Mouse (Mus musculus): ENCODE measurements at regions not wholly inside any gene's neighbourhood (a gene's known extent, or its start where the extent isn't known, plus 50 kb on each side); places are given as distances from the start of the nearest gene placed in this dataset.

DNA sequence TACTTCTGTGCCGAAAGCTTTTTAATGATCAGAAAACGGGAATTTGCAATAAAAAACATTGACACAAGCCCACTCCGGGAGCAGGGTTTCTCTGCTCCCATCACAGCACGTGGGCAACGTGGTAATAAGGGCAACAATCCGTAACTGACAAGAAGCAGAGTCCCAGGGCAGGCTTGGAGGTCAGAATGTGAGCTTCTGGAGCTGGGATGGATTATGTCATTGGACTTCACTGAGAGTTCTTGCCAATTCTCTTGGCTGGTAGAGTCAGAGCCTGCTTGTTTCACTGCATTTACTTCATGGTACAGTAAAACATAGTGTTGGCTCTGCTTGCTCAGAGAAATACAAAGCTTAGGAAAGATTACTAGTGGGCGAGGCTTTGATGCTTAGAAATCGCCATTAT, 252.7 kb downstream of the Lmo4 start:
- no peak overlapping the region for H3K4me2 ChIP-seq (replicated peaks)
- no peak overlapping the region for H3K9ac ChIP-seq (replicated peaks)
- no peaks in the 10 kb centered on the region for H3K9me3 ChIP-seq
- H3K4me3 ChIP-seq = no peak overlapping the region
- ATAC-seq (ENCODE audit: low FRiP score, low read depth) = no peak
- no peaks in the 10 kb centered on the region for H3K27me3 ChIP-seq
- 85% methylated on average over 8 of the region's 8 CpGs for WGBS
- H3K27ac ChIP-seq (replicated peaks) = no peak overlapping the region
- H3K4me1 ChIP-seq = peaks cover 12% of the 10 kb centered on the region; the same call in 1 of the 2 replicates
- H3K36me3 ChIP-seq = no peaks in the 10 kb centered on the region

DNA sequence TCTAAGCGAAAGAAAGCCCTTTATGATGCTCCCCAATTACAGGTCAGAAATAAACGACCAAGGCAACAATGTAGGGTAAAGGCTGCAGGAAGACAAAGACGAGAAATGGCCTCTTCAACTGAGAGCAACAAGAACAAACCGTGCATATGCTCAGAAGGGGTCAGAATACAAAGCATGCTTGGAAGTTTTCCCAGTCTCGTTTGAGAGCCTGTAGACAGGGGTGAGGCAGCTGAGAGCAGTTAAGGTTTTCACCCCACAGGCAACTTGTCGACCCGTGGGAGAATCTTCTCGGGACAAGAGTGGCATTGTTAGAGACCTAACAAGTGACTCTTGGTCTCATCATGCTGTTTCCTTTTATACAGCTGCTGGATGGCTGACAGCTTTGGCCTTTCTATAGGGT, 255.4 kb downstream of the Lmo4 start:
- Histone ChIP-seq H3K9ac (replicated peaks) (no peak overlapping the region), H3K27me3 (no peaks in the 10 kb centered on the region), H3K4me2 (replicated peaks) (no peak overlapping the region), H3K4me3 (no peak overlapping the region), H3K36me3 (no peaks in the 10 kb centered on the region), H3K4me1 (peaks cover 12% of the 10 kb centered on the region; the same call in 1 of the 2 replicates), H3K27ac (replicated peaks) (no peak overlapping the region), H3K9me3 (no peaks in the 10 kb centered on the region)
- WGBS = 46% methylated on average over 8 of the region's 8 CpGs
- 0 out of 2 replicates have a peak, but pooled peaks have one; percentile 38 for ATAC-seq (ENCODE audit: low FRiP score, low read depth)

DNA sequence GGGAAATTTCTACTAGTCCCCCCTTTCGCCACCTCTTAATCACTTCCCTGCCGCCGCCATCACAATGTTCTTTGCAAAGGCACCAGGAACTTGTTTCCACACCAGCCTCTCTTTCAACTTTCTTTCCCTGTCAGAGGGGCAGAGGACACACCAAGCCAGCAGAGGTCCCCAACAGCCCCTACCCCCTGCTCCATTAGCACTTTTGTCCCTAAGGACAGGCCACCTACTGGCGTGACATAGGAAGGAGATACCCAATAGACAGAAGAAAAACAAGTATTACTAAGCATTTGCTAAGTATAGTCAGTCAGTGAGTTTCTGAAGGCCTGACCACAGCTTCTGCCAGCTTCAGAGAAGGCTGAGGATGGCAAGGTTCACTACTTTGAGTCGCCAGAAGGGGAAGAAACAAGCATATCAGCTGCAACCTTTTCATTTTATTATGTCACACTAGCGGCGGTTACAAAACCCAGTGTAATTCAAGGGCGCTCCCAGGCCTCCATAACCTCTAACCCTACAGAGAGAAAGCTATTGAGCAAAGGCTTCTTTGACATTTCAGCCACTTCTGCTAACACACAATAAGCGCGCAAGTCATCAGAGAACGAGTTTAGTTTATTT, 255.9 kb downstream of the Lmo4 start:
- no peak for ATAC-seq (ENCODE audit: low FRiP score, low read depth)
- peaks cover 12% of the 10 kb centered on the region; the same call in 1 of the 2 replicates for H3K4me1 ChIP-seq
- WGBS = 74% methylated on average over 11 of the region's 11 CpGs
- H3K9ac ChIP-seq (replicated peaks) = no peak overlapping the region
- no peaks in the 10 kb centered on the region for H3K36me3 ChIP-seq
- no peak overlapping the region for H3K4me3 ChIP-seq
- H3K9me3 ChIP-seq = no peaks in the 10 kb centered on the region
- no peak overlapping the region for H3K4me2 ChIP-seq (replicated peaks)
- no peaks in the 10 kb centered on the region for H3K27me3 ChIP-seq
- no peak overlapping the region for H3K27ac ChIP-seq (replicated peaks)

- WGBS = 68% methylated on average over 3 of the region's 3 CpGs
- H3K4me3 ChIP-seq = no peak overlapping the region
These were observed 257.1 kb downstream of the Lmo4 start for GRCm38 (mm10) chr3:143947938-143948267.

GRCm38 (mm10) chr3:143947079-143947937, 257.7 kb downstream of the Lmo4 start:
- H3K9me3 ChIP-seq = no peaks in the 10 kb centered on the region
- no peak overlapping the region for H3K27ac ChIP-seq (replicated peaks)
- H3K9ac ChIP-seq (replicated peaks) = no peak overlapping the region
- peaks cover 12% of the 10 kb centered on the region; the same call in 1 of the 2 replicates for H3K4me1 ChIP-seq
- H3K27me3 ChIP-seq = no peaks in the 10 kb centered on the region
- H3K4me3 ChIP-seq = no peak overlapping the region
- no peaks in the 10 kb centered on the region for H3K36me3 ChIP-seq
- ATAC-seq (ENCODE audit: low FRiP score, low read depth) = peak; percentile 78
- 35% methylated on average over 11 of the region's 11 CpGs for WGBS
- peak overlapping the region; percentile 33 for H3K4me2 ChIP-seq (replicated peaks)

More at GRCm38 (mm10) chr3:143947938-143948267, 257.1 kb downstream of the Lmo4 start:
- Histone ChIP-seq H3K27ac (replicated peaks) (no peak overlapping the region), H3K4me2 (replicated peaks) (no peak overlapping the region), H3K9ac (replicated peaks) (no peak overlapping the region), H3K9me3 (no peaks in the 10 kb centered on the region), H3K36me3 (no peaks in the 10 kb centered on the region), H3K27me3 (no peaks in the 10 kb centered on the region), H3K4me1 (peaks cover 12% of the 10 kb centered on the region; the same call in 1 of the 2 replicates)
- ATAC-seq (ENCODE audit: low FRiP score, low read depth) = no peak

DNA sequence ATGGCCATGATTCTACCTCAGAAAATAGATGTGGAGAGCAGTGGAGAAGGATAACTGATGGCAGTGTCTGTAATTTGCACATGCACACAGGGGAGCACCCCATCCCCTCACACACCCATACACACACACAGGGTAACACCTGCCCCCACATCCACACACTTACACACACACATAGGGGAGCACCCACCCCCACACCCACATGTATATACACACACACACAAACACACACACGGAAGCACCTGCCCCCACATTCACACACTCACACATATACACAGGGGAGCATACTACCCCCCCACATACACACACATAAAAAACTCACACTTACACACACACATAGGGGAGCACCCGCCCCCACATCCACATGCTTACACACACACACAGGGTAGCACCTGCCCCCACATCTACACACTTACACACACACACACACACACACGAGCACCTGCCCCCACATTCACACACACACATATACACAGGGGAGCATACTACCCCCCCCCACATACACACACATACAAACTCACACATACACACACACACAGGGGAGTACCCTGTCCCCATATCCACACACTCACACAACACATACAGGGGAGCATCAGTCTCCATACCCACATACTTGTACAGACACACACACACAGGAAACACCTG, 265.8 kb downstream of the Lmo4 start:
- peak; percentile 56 for ATAC-seq (ENCODE audit: low FRiP score, low read depth)
- H3K9ac ChIP-seq (replicated peaks) = no peak overlapping the region
- H3K27me3 ChIP-seq = no peaks in the 10 kb centered on the region
- H3K4me2 ChIP-seq (replicated peaks) = no peak overlapping the region
- no peak overlapping the region for H3K27ac ChIP-seq (replicated peaks)
- no peaks in the 10 kb centered on the region for H3K36me3 ChIP-seq
- H3K4me1 ChIP-seq = no peaks in the 10 kb centered on the region
- H3K9me3 ChIP-seq = no peaks in the 10 kb centered on the region
- no peak overlapping the region for H3K4me3 ChIP-seq
- 83% methylated on average over 3 of the region's 3 CpGs for WGBS

DNA sequence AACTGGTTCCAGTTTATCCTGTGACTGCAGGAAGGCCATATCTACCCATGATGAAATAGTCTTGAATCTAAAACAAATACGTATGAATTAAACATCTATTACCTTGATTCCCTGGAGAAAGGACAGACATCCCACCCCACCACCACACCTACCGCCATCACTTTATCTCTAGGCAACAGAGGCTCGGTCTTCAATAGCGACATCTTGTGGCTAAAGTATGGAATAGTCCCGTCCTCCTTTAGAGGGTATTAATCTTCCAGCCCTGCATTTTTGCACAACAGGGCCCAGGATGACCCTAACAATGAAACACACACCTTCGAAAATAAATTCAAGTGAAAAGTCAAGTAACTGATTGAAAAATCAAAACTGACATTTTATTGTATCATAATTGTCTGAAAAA, 279.7 kb downstream of the Lmo4 start:
- H3K9me3 ChIP-seq = no peaks in the 10 kb centered on the region

DNA sequence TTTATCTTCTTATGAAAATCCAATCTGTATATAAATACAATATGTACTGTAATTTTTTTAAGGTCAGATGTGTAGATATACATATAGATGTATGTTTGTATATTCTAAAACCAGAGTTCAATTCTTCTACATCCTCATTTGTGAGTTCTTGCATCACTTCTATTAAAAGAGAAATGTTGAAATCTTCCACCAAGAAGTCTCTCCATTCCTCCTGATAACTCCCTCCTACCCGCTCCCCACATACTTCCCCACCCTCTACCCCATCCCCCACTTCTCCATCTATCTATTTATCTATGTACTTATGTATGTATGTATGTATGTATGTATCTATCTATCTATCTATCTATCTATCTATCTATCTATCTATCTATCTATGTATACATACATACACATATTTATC, 285.3 kb downstream of the Lmo4 start:
- no peak overlapping the region for H3K9ac ChIP-seq (replicated peaks)
- peaks cover 5% of the 10 kb centered on the region; the same call in 1 of the 2 replicates for H3K4me1 ChIP-seq
- H3K4me3 ChIP-seq = no peak overlapping the region
- H3K27me3 ChIP-seq = no peaks in the 10 kb centered on the region
- 95% methylated on average over 1 of the region's 1 CpGs for WGBS
- ATAC-seq (ENCODE audit: low FRiP score, low read depth) = no peak
- H3K9me3 ChIP-seq = no peaks in the 10 kb centered on the region
- H3K36me3 ChIP-seq = no peaks in the 10 kb centered on the region
- H3K27ac ChIP-seq (replicated peaks) = no peak overlapping the region
- H3K4me2 ChIP-seq (replicated peaks) = no peak overlapping the region

More for the DNA sequence above, 279.7 kb downstream of the Lmo4 start:
- no peaks in the 10 kb centered on the region for H3K36me3 ChIP-seq
- WGBS = 57% methylated on average over 6 of the region's 6 CpGs
- no peak overlapping the region for H3K4me3 ChIP-seq
- H3K27ac ChIP-seq (replicated peaks) = no peak overlapping the region
- H3K4me1 ChIP-seq = no peaks in the 10 kb centered on the region
- no peak overlapping the region for H3K4me2 ChIP-seq (replicated peaks)
- no peak overlapping the region for H3K9ac ChIP-seq (replicated peaks)
- no peak for ATAC-seq (ENCODE audit: low FRiP score, low read depth)
- H3K27me3 ChIP-seq = no peaks in the 10 kb centered on the region

GRCm38 (mm10) chr3:143914341-143915217, 290.4 kb downstream of the Lmo4 start:
- H3K4me1 ChIP-seq = peaks cover 9% of the 10 kb centered on the region; the same call in 1 of the 2 replicates
- ATAC-seq (ENCODE audit: low FRiP score, low read depth) = peak; percentile 62

DNA sequence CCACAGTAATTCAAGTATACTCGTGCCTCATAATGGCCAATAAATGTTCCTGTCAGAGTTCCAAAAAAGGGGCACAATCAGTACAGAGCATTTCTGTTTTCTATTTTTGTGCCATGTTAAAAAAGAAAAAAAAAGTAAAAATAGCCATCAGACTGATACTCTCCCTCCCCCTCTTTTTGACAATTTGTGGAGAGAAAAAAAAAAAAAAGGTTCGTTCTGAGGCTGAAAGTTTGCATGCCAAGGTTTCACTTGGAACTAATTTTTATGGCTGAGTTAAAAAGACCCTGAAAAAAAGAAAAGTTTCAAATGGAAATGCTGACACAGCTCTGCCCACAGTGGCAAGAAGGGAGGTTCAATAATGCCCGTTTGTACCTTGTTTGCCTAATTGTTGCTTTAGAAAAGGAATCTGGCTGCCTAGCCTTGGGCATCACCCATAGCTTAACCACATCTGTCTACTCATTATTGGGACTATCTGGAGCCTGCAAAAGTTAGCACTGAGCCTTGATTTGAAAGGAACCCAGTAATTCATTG, 291.9 kb downstream of the Lmo4 start:
- Histone ChIP-seq H3K27me3 (no peaks in the 10 kb centered on the region), H3K36me3 (no peaks in the 10 kb centered on the region), H3K9ac (replicated peaks) (no peak overlapping the region), H3K4me1 (peaks cover 9% of the 10 kb centered on the region; the same call in 1 of the 2 replicates), H3K9me3 (no peaks in the 10 kb centered on the region), H3K27ac (replicated peaks) (no peak overlapping the region), H3K4me3 (no peak overlapping the region), H3K4me2 (replicated peaks) (no peak overlapping the region)
- WGBS = 73% methylated on average over 3 of the region's 3 CpGs
- ATAC-seq (ENCODE audit: low FRiP score, low read depth) = no peak

More at GRCm38 (mm10) chr3:143914341-143915217, 290.4 kb downstream of the Lmo4 start:
- Histone ChIP-seq H3K9ac (replicated peaks) (no peak overlapping the region), H3K27me3 (no peaks in the 10 kb centered on the region), H3K27ac (replicated peaks) (no peak overlapping the region), H3K36me3 (no peaks in the 10 kb centered on the region), H3K4me3 (no peak overlapping the region), H3K4me2 (replicated peaks) (no peak overlapping the region), H3K9me3 (no peaks in the 10 kb centered on the region)
- 39% methylated on average over 6 of the region's 6 CpGs for WGBS

GRCm38 (mm10) chr3:143912433-143912832, 292.6 kb downstream of the Lmo4 start:
- Histone ChIP-seq H3K9ac (replicated peaks) (no peak overlapping the region), H3K27me3 (no peaks in the 10 kb centered on the region), H3K4me2 (replicated peaks) (no peak overlapping the region), H3K27ac (replicated peaks) (no peak overlapping the region), H3K4me1 (peaks cover 9% of the 10 kb centered on the region; the same call in 1 of the 2 replicates), H3K4me3 (no peak overlapping the region), H3K9me3 (no peaks in the 10 kb centered on the region), H3K36me3 (no peaks in the 10 kb centered on the region)
- no peak for ATAC-seq (ENCODE audit: low FRiP score, low read depth)
- whole genome bisulfite sequencing = 79% methylated on average over 6 of the region's 6 CpGs
